Comparison of ENCODE assay signal across 20 mouse cellular contexts in genomic region chr8:83853323-83854050, GRCm38 (mm10). TPM values are rescaled to one million over a fixed set of nuclear protein-coding genes. Genes with fewer than 3 reads are reported as not detected.
DNase-seq lines count a peak whose midpoint lies in the region; TF ChIP-seq lines count a peak whose summit lies in the region.
"Had no signal": no experiment of that assay in that cellular context is flagged by ENCODE, and none has a peak within 500 bp of the region (broad histone marks: within the 10 kb centered on the region; RNA-seq: fewer than 3 reads in every experiment).

No protein-coding gene starts in this region.

- H3K9me3 ChIP-seq in heart, embryonic 10.5 days: no peaks in the 10 kb centered on the region
- H3K9me3 ChIP-seq in ES-E14 (ENCODE audit: control insufficient read depth, insufficient read depth, low read depth, low read length): no peaks in the 10 kb centered on the region
- H3K9me3 ChIP-seq in limb, embryonic 10.5 days (replicated peaks): no peaks in the 10 kb centered on the region
- H3K9me3 ChIP-seq: embryonic facial prominence, embryonic 13.5 days; G1E; heart, embryonic 13.5 days; hindbrain, embryonic 13.5 days had no signal

- in situ Hi-C loops in ES-E14 (cut with MboI; ENCODE audit: low sequenced_read_pairs in 2 of 2, unreplicated experiment in 2 of 2): no loop called here

- H3K9ac ChIP-seq in ES-E14 (ENCODE audit: insufficient read depth, low read depth, low read length, poor library complexity, severe bottlenecking): no peak overlapping the region
- H3K9ac ChIP-seq: embryonic facial prominence, embryonic 13.5 days; heart, embryonic 13.5 days; hindbrain, embryonic 13.5 days had no signal

- 76% methylated on average over 3 of the region's 3 CpGs for WGBS in heart, embryonic 10.5 days
- WGBS in limb, embryonic 10.5 days: 70% methylated on average over 3 of the region's 3 CpGs

- no peaks in the 10 kb centered on the region for H3K36me3 ChIP-seq in heart, embryonic 10.5 days
- H3K36me3 ChIP-seq in ES-E14 (ENCODE audit: control insufficient read depth, insufficient read depth, low read length, poor library complexity, severe bottlenecking): no peaks in the 10 kb centered on the region
- no peaks in the 10 kb centered on the region for H3K36me3 ChIP-seq in limb, embryonic 10.5 days
- H3K36me3 ChIP-seq: embryonic facial prominence, embryonic 13.5 days; G1E; heart, embryonic 13.5 days; hindbrain, embryonic 13.5 days had no signal

- H3K4me1 ChIP-seq in heart, embryonic 10.5 days: peaks cover 7% of the 10 kb centered on the region; the same call in 1 of the 2 replicates
- H3K4me1 ChIP-seq in ES-E14 (ENCODE audit: control insufficient read depth in 2 of 2, insufficient read depth in 2 of 2, low read length in 2 of 2, poor library complexity in 1 of 2): peaks cover 4 to 13% of the 10 kb centered on the region in 2 experiments; a peak in 3 of 4 replicates
- peaks cover 9% of the 10 kb centered on the region for H3K4me1 ChIP-seq in limb, embryonic 10.5 days
- H3K4me1 ChIP-seq: heart, embryonic 13.5 days had no signal

- no peak overlapping the region for H3K27ac ChIP-seq in heart, embryonic 10.5 days
- H3K27ac ChIP-seq in ES-E14 (ENCODE audit: insufficient read depth, low read depth, low read length, poor library complexity, severe bottlenecking): no peak overlapping the region; the same call in 1 of the 2 replicates
- H3K27ac ChIP-seq in limb, embryonic 10.5 days: no peak overlapping the region
- H3K27ac ChIP-seq: embryonic facial prominence, embryonic 13.5 days; gastrocnemius, adult 2 months; heart, adult 2 months; heart, embryonic 13.5 days; hindbrain, embryonic 13.5 days; hindbrain, postnatal 0 days had no signal

- no peak overlapping the region for H3K4me3 ChIP-seq in heart, embryonic 10.5 days
- H3K4me3 ChIP-seq in ES-E14 (ENCODE audit: insufficient read depth in 1 of 2, low read depth in 1 of 2, low read length in 2 of 2, poor library complexity in 1 of 2, severe bottlenecking in 1 of 2): no peak overlapping the region
- H3K4me3 ChIP-seq in limb, embryonic 10.5 days: no peak overlapping the region
- H3K4me3 ChIP-seq: embryonic facial prominence, embryonic 13.5 days; gastrocnemius, adult 2 months; heart, adult 2 months; heart, embryonic 13.5 days; hindbrain, embryonic 13.5 days had no signal

- H3K27me3 ChIP-seq in heart, embryonic 10.5 days (ENCODE audit: insufficient read depth, poor library complexity, severe bottlenecking): no peaks in the 10 kb centered on the region
- no peaks in the 10 kb centered on the region for H3K27me3 ChIP-seq in limb, embryonic 10.5 days (ENCODE audit: low read depth, poor library complexity, severe bottlenecking)
- H3K27me3 ChIP-seq: embryonic facial prominence, embryonic 13.5 days; heart, embryonic 13.5 days; hindbrain, embryonic 13.5 days had no signal

- intact Hi-C loops in heart, postnatal 25 days (cut with DNase I): no loop called here

- peak; percentile 55 for DNase-seq in heart, embryonic 10.5 days (ENCODE audit: low spot score)
- no peak for DNase-seq in heart, postnatal 25 days (ENCODE audit: low spot score)
- DNase-seq in ES-E14 (ENCODE audit: low read depth, low spot score): peak; percentile 74
- DNase-seq in limb, embryonic 10.5 days (ENCODE audit: low spot score): peak; percentile 23
- DNase-seq in lung, postnatal 25 days (ENCODE audit: low spot score): peak; percentile 32
- no peak for DNase-seq in layer of hippocampus, adult 8-10 months (ENCODE audit: low spot score in 2 of 2)
- DNase-seq in gastrocnemius, postnatal 10 days: no peak
- DNase-seq: adrenal gland, adult 2 months; adrenal gland, postnatal 25 days; cerebellum, adult 18-20 months; cerebellum, adult 9-11 months; cerebellum, postnatal 36 days; gastrocnemius, adult 2 months; heart, adult 2 months; heart, postnatal 4 days had no signal

TF ChIP-seq in ES-E14, 5 proteins besides CTCF, POLR2A, EP300 and RAD21:
- no peak for TF ChIP-seq MAFK (IDR thresholded peaks at IDR 0.05; ENCODE audit: insufficient read depth, low read depth, low read length)

RNA-seq across cellular contexts. Expression of gene Adgrl1, which starts 46.4 kb away (rescaled TPM):
- polyA plus RNA-seq in heart, embryonic 10.5 days (2016; fragmentation: Nextera tagmentation; extraction: Ambion mirVana): 8.5 and 12.0 TPM in 2 replicates
- 10 to 100 TPM; 12.7 to 17.8 TPM for total RNA-seq in heart, postnatal 25 days (2021)
- total RNA-seq in ES-E14 (2012; rRNA removed): 119 and 213 TPM in 2 replicates
- 12.3 and 16.2 TPM in 2 replicates for polyA plus RNA-seq in limb, embryonic 10.5 days (2016; fragmentation: Nextera tagmentation; extraction: Ambion mirVana)
- 100 to 1,000 TPM; 287 to 307 (median 299) TPM for total RNA-seq in layer of hippocampus, adult 8-10 months (2022)
- total RNA-seq in gastrocnemius, postnatal 10 days (2021): 10 to 100 TPM; 19.6 to 25.2 TPM

Comparison
In these comparisons a context has a peak if more than half of its experiments do, and no peak if none do; other contexts are left out.
1. DNase-seq: peak in heart, embryonic 10.5 days (single experiment), ES-E14 (single experiment), limb, embryonic 10.5 days (single experiment) and lung, postnatal 25 days (single experiment); none in heart, postnatal 25 days (single experiment), layer of hippocampus, adult 8-10 months (0 of 2) and gastrocnemius, postnatal 10 days (single experiment).